Mouse (Mus musculus): ENCODE measurements around the gene Cmss1. TPM values are rescaled to one million over a fixed set of nuclear protein-coding genes. Genes with fewer than 3 reads are reported as not detected.

Cmss1 gene
- total RNA-seq, 2 experiments from 2014 or later = 18.7 to 21.4 TPM

DNA sequence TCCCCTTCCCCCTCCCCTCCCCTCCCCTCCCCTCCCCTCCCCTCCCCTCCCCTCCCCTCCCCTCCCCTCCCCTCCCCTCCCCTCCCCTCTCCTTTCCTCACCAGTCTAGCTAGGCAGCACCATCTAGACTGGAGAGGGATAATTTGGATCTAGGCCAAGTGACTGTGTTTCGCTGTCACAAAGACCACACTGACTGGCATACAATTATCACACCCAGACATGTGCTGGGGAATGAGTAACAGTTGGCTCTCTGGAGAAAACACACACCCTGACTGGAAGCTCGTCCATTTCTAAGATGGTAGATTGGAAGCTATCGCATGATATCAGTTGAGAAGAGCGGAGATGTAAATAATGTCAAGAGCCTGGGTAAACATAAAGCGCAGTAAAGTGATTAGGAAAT is 126.9 kb downstream of the Cmss1 start:
- no peak for DNase-seq (ENCODE audit: low spot score in 2 of 2)

DNA sequence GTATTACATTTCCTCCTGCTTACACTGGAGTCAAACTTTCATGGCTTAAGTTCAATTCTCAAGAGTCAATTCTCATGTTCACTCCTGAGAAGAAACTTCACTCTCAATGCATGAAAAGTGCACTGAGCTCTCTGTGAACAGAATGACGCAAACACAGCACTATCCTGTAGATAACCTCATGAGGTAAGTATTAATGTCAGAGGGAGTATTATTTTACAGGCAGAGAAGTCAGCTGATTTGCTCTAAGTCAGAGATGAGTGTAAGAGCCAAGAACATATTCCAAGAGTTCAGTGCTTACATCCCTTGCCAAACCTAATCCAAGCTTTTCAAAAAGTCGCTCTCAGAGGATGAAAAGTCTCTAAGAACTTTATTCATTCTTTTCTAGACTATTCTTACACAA is 128.2 kb downstream of the Cmss1 start:
- DNase-seq (ENCODE audit: low spot score in 2 of 2) = no peak

DNA sequence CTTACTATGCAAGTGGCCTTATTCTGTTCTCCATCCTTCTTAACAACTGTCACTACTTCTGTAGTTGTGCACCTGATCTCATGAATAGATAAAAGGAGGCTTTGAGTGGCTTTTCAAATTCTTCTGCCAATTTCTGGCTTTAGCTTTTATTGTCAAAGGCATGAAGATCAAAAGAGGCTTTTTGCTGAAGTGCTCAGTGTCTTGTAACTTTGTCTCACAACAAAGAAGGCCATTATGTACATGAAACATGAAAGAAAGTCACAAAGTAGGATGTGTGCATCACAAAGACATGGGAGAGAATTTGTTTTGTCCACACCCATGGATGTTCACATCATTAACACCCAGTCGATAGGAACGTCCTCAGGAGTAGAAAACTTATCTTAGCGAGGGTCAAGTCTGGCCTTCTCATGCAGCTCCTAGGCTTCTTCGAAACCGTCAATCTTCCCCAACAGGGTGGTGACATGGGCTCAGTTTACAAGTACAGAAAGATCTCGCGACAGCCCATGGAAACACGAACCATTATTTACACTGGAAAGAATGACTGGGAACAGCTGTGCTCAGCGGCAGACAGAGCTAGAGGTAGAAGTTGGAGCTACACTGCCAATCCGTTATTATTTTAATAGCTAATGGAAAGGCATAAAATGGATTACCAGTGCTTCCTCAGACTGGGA is 133.1 kb downstream of the Cmss1 start:
- DNase-seq (ENCODE audit: low spot score in 2 of 2) = no peak

DNA sequence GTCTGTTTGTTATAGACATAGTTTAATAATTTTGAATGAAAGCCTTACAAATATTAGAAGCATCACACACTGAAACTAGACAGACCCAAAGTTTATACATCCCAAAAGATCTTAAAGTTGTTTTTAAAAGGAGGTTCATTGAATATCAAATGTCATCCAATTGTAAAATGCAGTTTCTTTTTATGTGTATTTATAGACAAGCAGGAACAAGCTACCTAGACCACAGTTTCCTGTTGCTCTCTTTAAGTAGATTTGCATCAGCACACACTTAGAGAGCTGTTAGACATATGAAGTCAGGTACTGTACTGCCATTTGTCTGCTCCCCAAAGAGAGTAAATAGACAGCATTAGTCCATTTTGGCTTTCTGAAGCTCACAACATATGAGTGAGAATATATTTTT is 135.6 kb downstream of the Cmss1 start:
- DNase-seq (ENCODE audit: low spot score in 2 of 2) = no peak

DNA sequence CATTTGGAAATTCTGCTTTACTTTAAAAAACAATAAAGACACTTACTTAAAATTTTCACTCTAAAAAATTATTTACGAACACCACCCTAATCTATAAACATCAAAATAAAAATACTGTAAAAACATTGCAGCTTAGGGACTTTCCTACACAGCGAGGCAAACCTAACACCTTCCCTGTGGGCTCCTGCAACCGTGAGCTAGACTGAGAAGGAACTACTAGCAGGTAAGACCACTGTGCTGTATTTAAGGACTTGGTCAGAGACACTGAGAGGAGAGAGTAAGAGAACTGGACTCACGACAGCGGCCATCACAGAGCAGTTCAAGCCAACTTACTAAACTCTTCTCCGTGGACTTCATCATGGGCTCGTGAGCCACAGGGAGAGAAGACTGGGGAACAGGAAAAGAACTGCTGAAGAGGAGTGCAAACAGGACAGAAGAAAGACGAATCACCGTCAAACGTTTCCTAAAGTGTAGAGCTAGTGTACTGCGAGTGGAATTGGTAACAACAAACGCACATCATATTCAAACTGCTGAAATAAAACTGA is 136.3 kb downstream of the Cmss1 start:
- no peak for DNase-seq (ENCODE audit: low spot score in 2 of 2)

DNA sequence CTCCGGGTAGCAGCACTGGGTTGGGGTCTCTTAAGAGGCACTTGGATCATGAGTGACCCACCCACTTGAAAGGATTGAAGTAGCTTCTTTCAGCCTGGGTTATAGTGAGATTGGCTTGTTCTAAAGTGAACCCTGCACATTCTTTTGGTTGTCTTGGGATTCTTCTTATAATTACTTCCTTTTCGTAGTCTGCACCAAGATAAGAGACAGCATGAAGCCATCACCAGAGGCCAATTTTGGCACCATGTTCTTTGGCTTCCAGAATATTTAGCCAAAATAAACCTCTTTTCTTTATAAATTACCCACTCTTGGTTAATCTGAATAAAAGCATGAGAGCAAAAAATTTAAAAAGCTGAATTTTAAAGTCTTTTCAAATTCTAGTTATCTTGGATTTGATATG is 136.8 kb downstream of the Cmss1 start:
- DNase-seq (ENCODE audit: low spot score in 2 of 2) = no peak

DNA sequence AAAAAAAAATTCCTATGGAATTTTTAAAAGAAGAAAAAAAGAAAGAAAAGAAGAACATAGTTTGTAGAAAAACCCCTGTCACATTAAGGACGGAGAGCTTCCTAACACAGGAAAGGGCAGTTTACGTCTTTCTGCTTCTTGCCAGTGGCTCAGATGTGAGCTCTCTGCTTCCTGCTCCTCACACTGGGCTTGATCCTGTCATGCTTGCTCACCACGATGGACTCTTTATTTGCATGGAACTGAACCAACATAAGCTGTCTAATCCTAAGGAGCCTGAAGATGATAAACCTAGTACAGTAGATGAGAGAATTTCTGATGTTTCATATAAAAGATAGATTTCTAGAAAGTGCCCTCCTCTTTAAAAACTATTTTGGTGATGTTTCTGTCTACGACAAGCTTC is 137.4 kb downstream of the Cmss1 start:
- DNase-seq (ENCODE audit: low spot score in 2 of 2) = no peak

DNA sequence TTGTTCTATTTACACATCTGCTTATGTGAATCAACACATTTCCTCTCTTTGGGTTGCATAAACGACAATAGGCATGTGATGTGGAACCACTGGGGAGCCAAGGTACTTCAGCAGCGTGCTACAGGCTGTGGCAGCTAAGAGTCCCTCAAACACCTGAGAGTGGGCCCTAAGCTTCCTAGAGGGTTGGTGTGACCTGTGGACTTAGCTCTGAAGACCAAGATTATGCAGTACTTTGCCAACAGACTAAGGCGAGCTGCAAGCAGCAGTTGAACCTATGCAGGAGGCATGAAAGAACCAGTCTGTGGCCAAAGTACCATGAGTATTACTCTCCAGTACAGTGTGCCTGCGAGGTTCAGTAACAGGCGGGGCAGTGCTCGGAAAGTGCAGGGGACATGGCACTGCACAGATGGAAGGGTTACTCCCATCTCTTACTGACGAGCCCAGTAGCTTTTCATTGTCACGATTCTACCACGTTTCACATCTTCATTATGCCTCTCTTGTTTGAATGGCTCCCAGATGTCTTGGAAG is 141.2 kb downstream of the Cmss1 start:
- no peak for DNase-seq (ENCODE audit: low spot score in 2 of 2)

DNA sequence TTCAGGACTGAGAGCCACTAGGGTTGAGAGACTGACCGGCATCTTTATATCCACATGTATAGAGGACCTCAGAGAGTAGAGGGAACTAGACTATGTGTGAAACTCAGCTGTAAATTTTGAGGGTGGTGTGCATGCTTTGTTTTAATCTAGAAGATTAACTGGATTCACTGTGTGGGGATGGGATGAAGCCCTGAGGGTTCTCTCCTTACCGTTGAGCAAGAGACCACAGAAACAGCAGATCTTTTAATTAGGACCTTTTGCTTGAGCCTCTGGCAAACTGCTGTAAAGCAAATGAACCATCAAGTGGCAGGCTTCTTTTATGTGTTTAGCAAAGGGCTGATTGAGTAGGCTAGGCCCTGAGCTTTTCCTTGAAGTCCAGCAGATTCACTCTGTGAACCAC is 150.7 kb downstream of the Cmss1 start:
- no peak for DNase-seq (ENCODE audit: low spot score in 2 of 2)

DNA sequence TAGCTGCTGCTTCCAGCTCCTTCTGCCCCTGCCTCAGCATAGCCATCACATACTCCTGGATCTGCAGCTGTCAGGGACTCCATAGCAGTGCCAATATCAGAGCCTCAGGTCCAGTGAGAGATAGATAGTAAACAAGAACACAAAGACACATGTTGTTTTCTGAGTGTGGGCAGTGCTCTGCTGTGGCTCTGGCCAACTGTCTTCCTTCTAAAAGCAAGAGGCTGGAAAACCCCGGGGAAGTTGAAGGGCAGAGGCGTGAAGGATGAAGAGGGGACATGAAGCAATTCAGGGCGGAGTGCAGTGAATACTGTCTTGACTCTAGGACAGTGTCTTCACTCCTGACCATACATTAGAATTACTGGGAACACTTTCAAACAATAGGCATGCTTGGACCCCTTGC is 151.1 kb downstream of the Cmss1 start:
- DNase-seq (ENCODE audit: low spot score in 2 of 2) = no peak

DNA sequence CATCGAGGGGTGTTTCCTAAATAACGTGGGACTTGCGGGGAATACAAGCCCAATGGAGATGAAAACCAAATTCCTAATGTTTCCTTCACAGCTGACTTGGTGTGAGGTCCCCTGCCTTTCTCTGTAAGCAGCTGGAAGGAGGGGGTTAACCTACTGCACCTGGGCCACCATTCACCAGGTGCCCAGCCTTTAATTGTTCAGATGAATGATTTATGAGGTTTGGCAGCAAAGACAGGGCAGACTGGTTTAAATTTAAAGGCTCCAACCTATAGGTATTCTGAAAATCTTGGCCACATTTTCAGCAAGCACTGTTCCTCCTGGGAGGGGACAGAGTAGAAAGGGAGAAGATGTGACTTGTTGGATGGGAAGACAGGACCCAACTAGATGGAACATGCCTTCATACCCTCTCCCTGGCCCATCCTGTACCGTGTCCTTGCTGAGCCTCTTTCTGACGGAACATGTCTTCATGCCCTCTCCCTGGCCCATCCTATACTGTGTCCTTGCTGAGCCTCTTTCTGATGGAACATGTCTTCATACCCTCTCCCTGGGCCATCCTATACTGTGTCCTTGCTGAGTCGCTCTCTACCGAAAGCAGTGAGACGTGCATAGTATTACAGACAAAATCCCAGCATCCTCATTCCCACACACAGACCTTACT is 152.4 kb downstream of the Cmss1 start:
- no peak for DNase-seq (ENCODE audit: low spot score in 2 of 2)

DNA sequence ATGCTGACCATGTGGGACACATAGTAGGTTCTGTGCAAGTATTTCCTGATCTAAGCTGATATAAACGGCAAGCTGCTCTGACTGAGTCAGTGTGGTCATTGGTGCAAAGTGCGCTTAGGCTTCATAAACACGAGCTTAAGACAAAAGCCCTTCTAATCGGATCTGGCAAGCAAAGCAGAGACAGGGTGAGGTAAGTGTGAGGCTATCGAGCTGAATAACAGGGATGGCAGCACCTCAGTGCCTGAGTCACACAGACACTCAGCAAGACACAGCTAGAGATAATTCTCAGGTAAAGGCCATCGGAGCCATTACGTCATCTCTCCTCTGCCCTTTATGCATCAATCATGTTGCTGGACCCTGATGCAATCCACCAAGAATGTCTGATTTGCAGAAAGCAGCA is 153.7 kb downstream of the Cmss1 start:
- DNase-seq (ENCODE audit: low spot score in 2 of 2) = no peak

DNA sequence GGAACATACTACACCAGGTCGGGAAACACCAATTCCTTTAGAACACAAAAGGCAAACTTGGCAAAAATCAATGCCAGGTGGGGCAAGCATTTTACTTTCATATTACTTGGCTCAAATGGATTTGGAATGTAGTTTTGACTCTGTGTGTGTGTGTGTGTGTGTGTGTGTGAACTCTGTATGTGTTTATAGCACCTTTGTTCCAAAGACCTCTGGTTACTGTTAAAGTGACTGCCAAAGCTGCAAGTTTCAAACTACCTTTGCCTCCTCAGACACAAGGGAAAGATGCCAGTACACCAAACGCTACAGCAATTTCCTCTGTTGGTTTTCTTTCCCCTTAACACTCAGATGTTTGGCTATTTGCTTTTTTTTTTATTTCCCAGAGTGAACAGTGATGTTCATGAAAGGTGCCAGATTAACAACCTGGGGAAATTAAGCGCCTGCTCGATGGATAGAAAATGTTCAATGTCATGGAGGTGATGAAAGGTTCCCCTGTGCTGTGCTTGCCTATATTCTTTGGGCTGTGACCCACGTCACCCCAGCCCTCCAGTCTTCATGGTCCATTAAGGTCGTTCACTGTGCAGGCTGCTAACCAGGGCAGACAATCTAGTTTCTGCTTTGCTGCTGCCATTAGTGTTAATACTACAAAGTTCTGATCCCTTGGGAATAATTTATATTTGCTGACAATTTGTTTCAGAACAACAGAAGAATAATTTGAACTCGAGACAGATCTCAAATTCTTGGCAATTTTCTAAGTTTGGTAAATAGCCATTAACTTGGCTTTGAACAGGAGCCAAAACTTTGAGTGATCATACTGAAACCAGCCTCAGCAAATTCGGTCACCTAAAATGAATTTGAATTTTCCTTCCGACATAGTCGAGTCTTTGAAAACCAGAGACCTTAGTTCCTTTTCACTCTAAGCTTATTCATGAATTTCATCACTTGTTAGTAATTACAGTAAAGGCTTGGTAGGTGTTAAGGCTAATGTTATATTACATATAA is 161.3 kb downstream of the Cmss1 start:
- DNase-seq (ENCODE audit: low spot score in 2 of 2) = no peak

DNA sequence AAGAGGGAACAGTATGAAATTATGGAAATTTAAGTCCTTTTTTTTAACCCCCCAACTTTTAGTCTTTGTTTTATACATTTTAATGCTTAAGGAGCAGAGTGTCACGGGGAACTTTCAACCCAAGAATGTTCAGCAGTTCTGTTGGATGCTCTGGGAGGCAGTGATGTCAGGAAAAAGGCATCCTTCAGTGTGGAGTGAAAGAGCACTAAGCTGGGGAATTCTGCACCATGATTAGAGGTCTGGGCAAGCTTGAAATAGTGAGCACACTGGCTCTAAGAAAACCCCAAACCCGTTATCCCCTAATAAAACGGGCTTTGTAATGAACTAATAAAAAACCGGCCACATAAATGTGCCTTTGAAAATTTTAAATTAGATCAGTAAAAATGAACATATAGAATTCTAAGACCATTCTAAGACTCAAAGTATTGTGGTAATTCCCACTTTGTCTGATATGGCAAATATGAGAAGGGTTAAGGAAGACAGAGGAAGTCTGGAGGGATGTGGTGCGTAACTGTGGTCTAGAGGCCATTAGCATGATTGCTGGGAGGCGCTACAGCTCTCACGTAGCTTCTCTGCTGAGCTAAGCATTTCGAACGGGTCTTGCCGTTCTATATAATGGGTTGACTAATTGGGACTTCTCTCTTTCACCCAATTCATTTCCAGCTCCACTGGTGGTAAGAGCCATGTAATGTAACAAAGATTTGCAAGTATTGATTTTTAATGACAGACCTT is 165.8 kb downstream of the Cmss1 start:
- DNase-seq (ENCODE audit: low spot score in 2 of 2) = no peak

DNA sequence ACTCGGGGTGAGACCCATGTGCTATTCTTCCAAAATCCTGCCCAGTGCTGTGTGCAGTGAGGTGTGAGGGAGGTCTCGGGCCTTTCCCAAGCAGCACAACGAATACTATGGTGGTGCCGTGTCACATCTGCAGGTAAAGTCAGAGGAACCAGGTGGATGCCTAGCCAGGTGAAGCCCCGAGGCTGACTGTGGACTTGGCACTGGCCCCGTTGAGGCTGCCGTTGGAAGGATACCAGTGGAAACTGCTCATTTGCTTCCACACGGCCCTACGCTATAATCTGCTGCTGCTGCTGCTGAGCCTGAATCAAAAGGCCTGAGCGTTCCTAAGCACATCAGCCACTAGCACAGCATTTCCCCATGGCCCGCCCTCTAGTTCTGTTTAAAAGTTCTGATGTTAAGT is 167.5 kb downstream of the Cmss1 start:
- DNase-seq (ENCODE audit: low spot score in 2 of 2) = no peak

DNA sequence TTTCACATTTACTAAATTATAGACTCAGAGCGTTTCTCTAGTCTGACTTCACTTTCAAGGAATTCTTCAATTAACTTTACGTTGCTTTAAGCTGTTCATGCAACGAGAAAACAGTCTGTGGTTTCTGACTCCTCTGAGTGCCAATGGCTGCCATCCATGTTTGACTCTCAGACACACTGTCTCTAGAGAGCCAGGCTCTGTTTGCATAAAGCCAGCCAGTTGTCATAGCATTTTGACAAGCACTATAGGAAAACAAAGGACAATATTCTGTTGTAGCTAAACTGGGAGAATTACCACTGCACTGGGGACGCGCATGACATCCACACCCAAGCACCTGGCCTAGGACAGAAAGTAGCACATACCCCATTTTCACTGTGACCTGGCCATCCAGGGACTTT is 168.4 kb downstream of the Cmss1 start:
- DNase-seq (ENCODE audit: low spot score in 2 of 2) = no peak

DNA sequence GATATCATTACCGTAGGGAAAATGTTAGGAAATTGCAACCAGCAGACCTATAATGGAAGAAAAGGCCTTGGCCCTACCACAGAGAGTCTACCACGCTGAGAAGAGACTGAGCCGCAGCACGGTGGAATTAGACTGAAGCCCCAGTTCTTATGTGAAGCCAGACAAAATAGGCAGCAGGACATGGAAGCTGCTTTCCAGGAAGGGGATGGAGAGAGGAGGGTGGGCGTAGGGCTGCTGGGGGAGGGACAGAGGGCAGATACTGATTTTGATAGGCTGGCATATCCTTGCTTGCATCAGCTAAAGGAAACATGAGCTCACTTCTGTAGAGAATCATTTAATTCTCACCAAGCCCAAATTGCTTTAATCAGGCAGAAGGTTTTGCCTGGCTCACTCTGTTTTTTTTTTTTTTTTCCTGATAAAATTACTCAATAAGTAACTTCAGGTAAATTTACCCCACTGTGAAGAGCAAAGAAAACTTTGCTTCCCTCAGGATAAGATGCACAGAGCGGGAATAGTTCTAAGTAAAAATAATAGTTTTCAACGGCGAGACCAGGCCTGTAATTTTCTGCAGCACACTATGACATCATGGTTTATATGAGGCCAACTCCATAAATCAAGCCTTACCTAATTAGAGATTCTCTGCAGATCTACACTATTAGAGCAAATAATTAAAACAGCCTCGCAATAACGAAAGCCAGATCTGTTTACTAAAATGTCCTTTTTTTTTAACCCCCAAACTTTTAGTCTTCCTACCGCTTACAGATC is 169.0 kb downstream of the Cmss1 start:
- no peak for DNase-seq (ENCODE audit: low spot score in 2 of 2)

DNA sequence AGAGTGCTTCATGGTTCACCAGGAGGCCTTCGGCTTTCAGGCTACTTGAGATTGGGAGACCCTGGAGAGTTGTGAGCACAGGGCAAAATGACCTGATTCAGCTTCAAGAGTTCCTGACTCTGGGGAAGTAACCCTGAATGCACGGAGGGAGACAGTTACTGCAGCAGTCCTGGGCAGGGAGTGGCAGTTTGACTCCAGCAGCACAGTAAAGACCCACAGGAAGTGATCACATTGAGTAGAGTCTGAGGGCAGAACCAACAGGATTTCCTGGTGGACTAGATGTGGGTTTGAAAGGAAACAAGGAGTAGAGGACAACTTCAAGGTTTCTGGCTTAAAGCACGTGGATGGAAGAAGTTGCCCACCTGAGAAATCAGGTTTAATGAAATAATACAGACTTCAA is 172.0 kb downstream of the Cmss1 start:
- DNase-seq (ENCODE audit: low spot score in 2 of 2) = no peak

DNA sequence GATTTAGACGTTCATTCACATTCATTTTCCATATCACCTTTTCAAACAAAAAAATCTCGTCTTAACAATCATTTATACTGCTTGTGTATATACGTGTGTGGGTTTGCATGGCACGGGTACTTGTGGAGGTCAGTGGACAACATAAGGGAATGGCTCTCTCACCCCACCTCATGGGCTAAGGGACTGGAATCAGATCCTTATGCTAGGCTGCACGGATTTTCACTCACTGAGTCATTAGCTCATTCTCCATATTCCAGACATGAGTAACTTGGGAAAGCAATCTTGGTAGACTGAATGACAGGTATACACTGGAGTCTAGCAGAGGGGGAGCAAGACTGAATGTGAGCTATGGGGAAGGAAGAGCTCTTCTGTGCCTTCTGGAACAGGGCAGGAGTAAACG is 173.0 kb downstream of the Cmss1 start:
- DNase-seq (ENCODE audit: low spot score in 2 of 2) = no peak

DNA sequence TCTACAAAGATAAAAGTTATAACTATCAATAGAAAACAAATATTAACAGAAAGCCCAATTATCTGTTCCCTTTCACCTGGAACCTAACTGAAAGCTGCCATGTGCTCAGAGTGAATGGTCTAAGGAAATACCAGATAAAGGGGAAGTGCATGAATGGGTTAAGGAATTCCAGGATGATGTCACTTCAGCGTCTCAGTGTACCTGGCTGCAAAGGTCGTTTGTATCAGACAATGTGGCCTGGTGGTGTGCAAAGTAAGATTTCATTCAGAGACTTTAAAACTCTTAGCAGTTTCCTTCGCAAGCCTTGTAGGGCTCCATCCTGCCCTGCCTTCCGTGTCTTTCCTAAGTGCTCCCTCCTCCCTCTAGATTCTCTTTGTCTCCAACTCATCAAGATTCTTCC is 173.5 kb downstream of the Cmss1 start:
- no peak for DNase-seq (ENCODE audit: low spot score in 2 of 2)

Data from left cerebral cortex, adult 18-20 months (tissue).